Comparison of ENCODE assay signal across 11 mouse cellular contexts in the genomic region with DNA sequence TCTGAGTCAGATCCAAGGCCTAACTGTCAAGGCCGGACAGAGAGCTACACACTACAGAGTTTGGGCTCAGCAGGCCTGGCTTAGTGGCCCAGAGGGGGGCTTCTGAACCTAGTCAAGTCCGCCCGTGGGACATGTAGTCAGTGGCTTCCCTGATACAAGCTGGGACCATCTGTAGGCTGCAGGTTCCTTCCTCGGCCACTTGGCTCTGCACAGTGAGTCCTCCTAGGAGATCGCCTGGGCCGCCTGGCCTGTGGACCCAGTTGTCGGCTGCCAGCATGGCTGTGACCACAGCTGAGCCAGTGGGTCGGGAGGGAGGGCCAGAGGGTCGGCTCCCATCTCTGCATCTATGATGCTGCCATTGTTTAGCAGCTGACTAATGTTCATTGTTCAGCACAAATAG. TPM values are rescaled to one million over a fixed set of nuclear protein-coding genes. Genes with fewer than 3 reads are reported as not detected.
A peak's percentile ranks its signal among the peaks of the same experiment; 100 is the strongest.
DNase-seq lines count a peak whose midpoint lies in the region; ATAC-seq lines count a peak whose summit lies in the region.
"Had no signal": no experiment of that assay in that cellular context is flagged by ENCODE, and none has a peak within 500 bp of the region (broad histone marks: within the 10 kb centered on the region; RNA-seq: fewer than 3 reads in every experiment).

No protein-coding gene starts in this region.

- DNase-seq in embryo, embryonic 10.5 days (ENCODE audit: low spot score), result peak; percentile 45
- DNase-seq in embryo, embryonic 9.5 days (ENCODE audit: extremely low spot score), result no peak
- DNase-seq in embryonic facial prominence, embryonic 11.5 days (ENCODE audit: low spot score), result no peak
- DNase-seq in layer of hippocampus, postnatal 10 days (ENCODE audit: low spot score in 2 of 2), result no peak
- DNase-seq in ovary, postnatal 36 days (ENCODE audit: low spot score), result no peak
- no peak for DNase-seq in heart, postnatal 4 days
- DNase-seq: heart, adult 18-20 months; kidney, adult 11 months; thymus, postnatal 4 days had no signal

- 0 out of 2 replicates have a peak overlapping the region, but pooled peaks have one; percentile 4 for H3K4me2 ChIP-seq in embryonic facial prominence, embryonic 11.5 days (ENCODE audit: low read depth, low read length)
- peak overlapping the region; percentile 80 for H3K4me2 ChIP-seq in hindbrain, embryonic 12.5 days (replicated peaks)
- H3K4me2 ChIP-seq in neural tube, embryonic 12.5 days (replicated peaks), result peak overlapping the region; percentile 85

- no peaks in the 10 kb centered on the region for H3K9me3 ChIP-seq in embryonic facial prominence, embryonic 11.5 days (replicated peaks; ENCODE audit: control insufficient read depth, low read length)
- H3K9me3 ChIP-seq in hindbrain, embryonic 12.5 days (replicated peaks), result no peaks in the 10 kb centered on the region
- no peaks in the 10 kb centered on the region for H3K9me3 ChIP-seq in neural tube, embryonic 12.5 days

- H3K4me3 ChIP-seq in embryonic facial prominence, embryonic 11.5 days (ENCODE audit: low read depth, low read length), result no peak overlapping the region
- H3K4me3 ChIP-seq in hindbrain, embryonic 12.5 days, result peak overlapping the region; percentile 94
- peak overlapping the region; percentile 98; the same call in 1 of the 2 replicates for H3K4me3 ChIP-seq in neural tube, embryonic 12.5 days

- H3K4me1 ChIP-seq in embryonic facial prominence, embryonic 11.5 days (ENCODE audit: control insufficient read depth, insufficient read depth, low read length), result peaks cover 7% of the 10 kb centered on the region
- H3K4me1 ChIP-seq in hindbrain, embryonic 12.5 days, result peaks cover 77% of the 10 kb centered on the region
- H3K4me1 ChIP-seq in neural tube, embryonic 12.5 days, result peaks cover 80% of the 10 kb centered on the region

- no peaks in the 10 kb centered on the region; the same call in 1 of the 2 replicates for H3K27me3 ChIP-seq in embryonic facial prominence, embryonic 11.5 days (ENCODE audit: control insufficient read depth, insufficient read depth, low read length)
- no peaks in the 10 kb centered on the region for H3K27me3 ChIP-seq in hindbrain, embryonic 12.5 days
- H3K27me3 ChIP-seq in neural tube, embryonic 12.5 days (replicated peaks), result no peaks in the 10 kb centered on the region

- H3K27ac ChIP-seq in embryonic facial prominence, embryonic 11.5 days (replicated peaks; ENCODE audit: low read depth, low read length), result no peak overlapping the region
- H3K27ac ChIP-seq in hindbrain, embryonic 12.5 days, result peak overlapping the region; percentile 98
- H3K27ac ChIP-seq in neural tube, embryonic 12.5 days, result no peak overlapping the region

- ATAC-seq in embryonic facial prominence, embryonic 11.5 days (replicated peaks; ENCODE audit: insufficient number of reproducible peaks, low FRiP score, low TSS enrichment, low read depth), result no peak
- no peak for ATAC-seq in hindbrain, embryonic 12.5 days (ENCODE audit: low FRiP score)
- no peak for ATAC-seq in neural tube, embryonic 12.5 days (ENCODE audit: low FRiP score, low read depth)

- no peaks in the 10 kb centered on the region for H3K36me3 ChIP-seq in embryonic facial prominence, embryonic 11.5 days (replicated peaks; ENCODE audit: control insufficient read depth, insufficient read depth, low read depth, low read length)
- H3K36me3 ChIP-seq in hindbrain, embryonic 12.5 days, result no peaks in the 10 kb centered on the region
- no peaks in the 10 kb centered on the region for H3K36me3 ChIP-seq in neural tube, embryonic 12.5 days

- H3K9ac ChIP-seq in embryonic facial prominence, embryonic 11.5 days (replicated peaks; ENCODE audit: low read length), result no peak overlapping the region
- peak overlapping the region; percentile 99 for H3K9ac ChIP-seq in hindbrain, embryonic 12.5 days
- peak overlapping the region; percentile 97 for H3K9ac ChIP-seq in neural tube, embryonic 12.5 days

- 50% methylated on average over 9 of the region's 9 CpGs for WGBS in embryonic facial prominence, embryonic 11.5 days
- WGBS in hindbrain, embryonic 12.5 days, result 24% methylated on average over 9 of the region's 9 CpGs
- 27% methylated on average over 9 of the region's 9 CpGs for WGBS in neural tube, embryonic 12.5 days

RNA-seq across cellular contexts. Expression of a gene that starts 3.9 kb away (rescaled TPM):
- 4.8 and 5.3 TPM in 2 replicates for polyA plus RNA-seq in embryonic facial prominence, embryonic 11.5 days (2014; fragmentation: Nextera tagmentation; extraction: Ambion mirVana)
- polyA plus RNA-seq in hindbrain, embryonic 12.5 days (2016; fragmentation: Nextera tagmentation; extraction: Ambion mirVana), result 12.9 and 13.0 TPM in 2 replicates
- 15.2 and 15.5 TPM in 2 replicates for polyA plus RNA-seq in neural tube, embryonic 12.5 days (2016; fragmentation: Nextera tagmentation; extraction: Ambion mirVana)
- total RNA-seq in layer of hippocampus, postnatal 10 days (2021), result 100 to 1,000 TPM in 1 of 2 experiments, 10 to 100 TPM in 1; 96.1 to 106 TPM
- 1 to 10 TPM; 8.3 to 8.9 TPM for total RNA-seq in heart, postnatal 4 days (2021)

Comparison
In these comparisons a context has a peak if more than half of its experiments do, and no peak if none do; other contexts are left out.
1. H3K4me2 ChIP-seq: peak in every context shown above with its lines; median percentile 85 in neural tube, embryonic 12.5 days; 80 in hindbrain, embryonic 12.5 days; 4 in embryonic facial prominence, embryonic 11.5 days.